Mouse (Mus musculus) liver, embryonic 16.5 days (tissue): Measurements from ENCODE around the gene Arl3. TPM values are rescaled to one million over a fixed set of nuclear protein-coding genes. Genes with fewer than 3 reads are reported as not detected.

Source experiments
- ATAC-seq: fragments of 200-750 bp; cut with Nextera tagmentation; 2 replicates; pipeline ENCODE4 v1.8.0; 2017; ENCODE audit warnings: low read depth, mild to moderate bottlenecking, moderate number of reproducible peaks, moderate library complexity
- H3K27ac ChIP-seq: fragments of 300-500 bp; sonication (generic); 2 replicates; pipeline ENCODE4 v1.5.1; 2014; ENCODE audit warnings: mild to moderate bottlenecking, low read length
- H3K27me3 ChIP-seq: fragments of 300-500 bp; sonication (generic); 2 replicates; pipeline ENCODE4 v1.6.1; 2014; ENCODE audit warnings: low read depth, low read length, mixed read lengths; ENCODE audit not compliant: control insufficient read depth, insufficient read depth
- H3K36me3 ChIP-seq: fragments of 300-500 bp; sonication (generic); 2 replicates; pipeline ENCODE4 v1.6.1; 2014; ENCODE audit warnings: mild to moderate bottlenecking; ENCODE audit not compliant: control insufficient read depth, insufficient read depth
- H3K4me1 ChIP-seq: fragments of 300-500 bp; sonication (generic); 2 replicates; pipeline ENCODE4 v1.6.1; 2014; ENCODE audit warnings: low read depth, low read length, mixed read lengths; ENCODE audit not compliant: control insufficient read depth
- H3K4me2 ChIP-seq: fragments of 300-500 bp; sonication (generic); 2 replicates; pipeline ENCODE4 v1.6.1; 2014; ENCODE audit warnings: low read depth, low read length, mixed read lengths
- H3K4me3 ChIP-seq: fragments of 300-500 bp; sonication (generic); 2 replicates; pipeline ENCODE4 v1.5.1; 2014; ENCODE audit warnings: low read depth, mild to moderate bottlenecking, low read length
- H3K9ac ChIP-seq: fragments of 300-500 bp; sonication (generic); 2 replicates; pipeline ENCODE4 v1.6.1; 2014; ENCODE audit warnings: low read depth, low read length
- H3K9me3 ChIP-seq: fragments of 300-500 bp; sonication (generic); replicated peaks from 2 replicates; pipeline ENCODE4 v1.6.1; 2016; ENCODE audit warnings: low read length; ENCODE audit not compliant: control insufficient read depth
- WGBS: fragments of 180-500 bp; shearing (Covaris S2); extraction: QIAGEN DNeasy Blood & Tissue Kit; methylation state at CpG from one replicate; pipeline ENCODE4 v1.1.7; 2014; ENCODE audit not compliant: insufficient replicate concordance; 5-methylcytosine and 5-hydroxymethylcytosine counted together
- polyA plus RNA-seq: library from polyadenylated mRNA; unstranded; fragments of >200 nt; fragmentation: Nextera tagmentation; extraction: Ambion mirVana; gene quantifications from 2 replicates; pipeline ENCODE4 v1.2.1, GENCODE M21; 2015

Gene Arl3
- polyA plus RNA-seq, 1 experiment from 2014 or later, result 23.6 TPM

GRCm38 (mm10) chr19:46495136-46495535, 77.9 kb downstream of the Arl3 start:
- H3K27me3 ChIP-seq, result no peaks in the 10 kb centered on the region
- 50% methylated on average over 8 of the region's 8 CpGs for WGBS
- H3K9ac ChIP-seq, result no peak overlapping the region
- ATAC-seq, result no peak
- H3K4me3 ChIP-seq, result no peak overlapping the region
- H3K4me2 ChIP-seq, result no peak overlapping the region
- peaks cover 8% of the 10 kb centered on the region for H3K4me1 ChIP-seq
- no peaks in the 10 kb centered on the region for H3K36me3 ChIP-seq
- H3K9me3 ChIP-seq, result no peaks in the 10 kb centered on the region
- H3K27ac ChIP-seq, result no peak overlapping the region

- H3K4me3 ChIP-seq, result no peak overlapping the region
- no peak overlapping the region for H3K27ac ChIP-seq
- H3K4me1 ChIP-seq, result peaks cover 12% of the 10 kb centered on the region
- 18% methylated on average over 2 of the region's 2 CpGs for WGBS
- no peaks in the 10 kb centered on the region for H3K9me3 ChIP-seq
- no peaks in the 10 kb centered on the region for H3K27me3 ChIP-seq
- H3K9ac ChIP-seq, result no peak overlapping the region
- H3K36me3 ChIP-seq, result no peaks in the 10 kb centered on the region
- H3K4me2 ChIP-seq, result no peak overlapping the region
- ATAC-seq, result no peak
Observed at GRCm38 (mm10) chr19:46490634-46491033, 82.4 kb downstream of the Arl3 start.

- no peak for ATAC-seq
- no peak overlapping the region for H3K27ac ChIP-seq
- WGBS, result 64% methylated on average over 1 of the region's 1 CpGs
Observed at GRCm38 (mm10) chr19:46489448-46489847, 83.5 kb downstream of the Arl3 start.

GRCm38 (mm10) chr19:46486709-46487108, 86.3 kb downstream of the Arl3 start:
- Histone ChIP-seq H3K27ac (0 out of 2 replicates have a peak overlapping the region, but pooled peaks have one; percentile 14), H3K4me1 (peaks cover 44% of the 10 kb centered on the region), H3K4me3 (no peak overlapping the region), H3K36me3 (no peaks in the 10 kb centered on the region), H3K4me2 (no peak overlapping the region), H3K9ac (no peak overlapping the region), H3K27me3 (no peaks in the 10 kb centered on the region), H3K9me3 (no peaks in the 10 kb centered on the region)
- ATAC-seq, result no peak
- 11% methylated on average over 2 of the region's 2 CpGs for WGBS

More at GRCm38 (mm10) chr19:46489448-46489847, 83.5 kb downstream of the Arl3 start:
- H3K4me2 ChIP-seq, result no peak overlapping the region
- no peak overlapping the region for H3K4me3 ChIP-seq
- peaks cover 22% of the 10 kb centered on the region for H3K4me1 ChIP-seq
- no peak overlapping the region for H3K9ac ChIP-seq
- H3K36me3 ChIP-seq, result no peaks in the 10 kb centered on the region
- no peaks in the 10 kb centered on the region for H3K27me3 ChIP-seq
- H3K9me3 ChIP-seq, result no peaks in the 10 kb centered on the region

GRCm38 (mm10) chr19:46485847-46486246, 87.2 kb downstream of the Arl3 start:
- ATAC-seq, result no peak
- H3K9me3 ChIP-seq, result no peaks in the 10 kb centered on the region
- peaks cover 46% of the 10 kb centered on the region for H3K4me1 ChIP-seq
- H3K36me3 ChIP-seq, result no peaks in the 10 kb centered on the region
- H3K27me3 ChIP-seq, result no peaks in the 10 kb centered on the region
- WGBS, result 54% methylated on average over 9 of the region's 9 CpGs
- no peak overlapping the region for H3K4me3 ChIP-seq
- H3K4me2 ChIP-seq, result no peak overlapping the region
- no peak overlapping the region for H3K27ac ChIP-seq
- H3K9ac ChIP-seq, result no peak overlapping the region

- Histone ChIP-seq H3K36me3 (no peaks in the 10 kb centered on the region), H3K9ac (no peak overlapping the region), H3K27ac (peak overlapping the region; percentile 65), H3K4me1 (peaks cover 46% of the 10 kb centered on the region), H3K27me3 (no peaks in the 10 kb centered on the region), H3K9me3 (no peaks in the 10 kb centered on the region), H3K4me3 (no peak overlapping the region), H3K4me2 (no peak overlapping the region)
- 73% methylated on average over 5 of the region's 5 CpGs for WGBS
- peak; percentile 70 for ATAC-seq
Observed at GRCm38 (mm10) chr19:46484518-46484917, 88.5 kb downstream of the Arl3 start.

GRCm38 (mm10) chr19:46483701-46484328, 89.2 kb downstream of the Arl3 start:
- H3K4me2 ChIP-seq, result no peak overlapping the region
- H3K4me3 ChIP-seq, result no peak overlapping the region
- peaks cover 48% of the 10 kb centered on the region for H3K4me1 ChIP-seq
- H3K9ac ChIP-seq, result no peak overlapping the region
- no peaks in the 10 kb centered on the region for H3K36me3 ChIP-seq
- no peaks in the 10 kb centered on the region for H3K9me3 ChIP-seq
- H3K27me3 ChIP-seq, result no peaks in the 10 kb centered on the region
- ATAC-seq, result no peak
- 67% methylated on average over 15 of the region's 15 CpGs for WGBS
- H3K27ac ChIP-seq, result peak overlapping the region; percentile 62; the same call in 1 of the 2 replicates

GRCm38 (mm10) chr19:46482896-46483516, 90.0 kb downstream of the Arl3 start:
- no peaks in the 10 kb centered on the region for H3K27me3 ChIP-seq
- no peak overlapping the region; the same call in 1 of the 2 replicates for H3K4me2 ChIP-seq
- H3K27ac ChIP-seq, result no peak overlapping the region
- H3K36me3 ChIP-seq, result no peaks in the 10 kb centered on the region
- WGBS, result 13% methylated on average over 17 of the region's 17 CpGs
- no peak overlapping the region for H3K4me3 ChIP-seq
- peaks cover 54% of the 10 kb centered on the region for H3K4me1 ChIP-seq
- H3K9me3 ChIP-seq, result no peaks in the 10 kb centered on the region
- ATAC-seq, result no peak
- H3K9ac ChIP-seq, result no peak overlapping the region

- Histone ChIP-seq H3K27ac (no peak overlapping the region), H3K36me3 (no peaks in the 10 kb centered on the region), H3K9ac (no peak overlapping the region), H3K9me3 (no peaks in the 10 kb centered on the region), H3K4me2 (no peak overlapping the region), H3K27me3 (no peaks in the 10 kb centered on the region), H3K4me3 (no peak overlapping the region), H3K4me1 (peaks cover 52% of the 10 kb centered on the region)
- 34% methylated on average over 4 of the region's 4 CpGs for whole genome bisulfite sequencing
- ATAC-seq, result no peak
Observed at GRCm38 (mm10) chr19:46481756-46482155, 91.2 kb downstream of the Arl3 start.
